8 mouse cellular contexts compared by ENCODE assay signal in the genomic region with DNA sequence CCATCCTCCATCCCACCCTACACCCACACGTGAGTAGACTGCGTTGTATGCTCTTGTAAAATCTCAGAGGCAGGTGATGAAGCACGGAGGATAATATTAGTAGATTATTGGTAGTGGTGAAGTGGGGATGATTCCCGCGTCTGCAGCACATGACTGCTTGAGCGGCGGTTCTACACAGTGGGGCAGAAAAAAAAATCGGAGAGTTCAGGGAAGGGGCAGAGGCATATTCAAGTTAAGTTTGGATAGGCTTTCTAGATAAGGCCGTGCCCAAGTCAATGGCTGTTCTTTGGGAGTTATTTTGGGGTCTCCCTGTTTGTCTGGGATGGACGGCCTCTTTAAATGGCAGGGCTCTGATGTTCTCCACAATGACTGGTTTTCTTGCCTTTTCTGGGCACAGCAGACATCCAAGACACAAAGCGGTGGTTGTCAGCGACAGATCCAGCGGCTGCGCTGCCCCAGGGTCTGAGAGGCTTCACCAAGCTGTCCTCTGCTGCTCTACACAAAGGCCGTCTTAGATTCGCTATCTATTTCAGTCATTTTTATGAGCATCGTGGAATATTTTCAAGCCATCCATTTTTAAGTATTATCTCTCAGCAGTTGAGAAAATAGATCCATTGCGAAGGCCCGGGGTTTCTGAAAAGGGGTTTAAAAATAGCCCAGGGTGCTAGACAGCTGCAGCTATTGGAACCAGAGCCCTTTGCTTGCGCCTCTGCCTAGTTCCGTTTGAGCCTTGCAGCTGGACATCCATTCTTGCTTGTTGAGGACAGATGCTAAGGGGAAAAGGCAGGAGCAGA.
DNase-seq lines count a peak whose midpoint lies in the region; ATAC-seq and TF ChIP-seq lines count a peak whose summit lies in the region.

No protein-coding gene starts in this region.

- TF ChIP-seq CTCF in lung, embryonic 14.5 days (IDR thresholded peaks at IDR 0.05; ENCODE audit: low read depth), result no peak

- no peaks in the 10 kb centered on the region for H3K9me3 ChIP-seq in lung, embryonic 14.5 days (ENCODE audit: low read depth, low read length)
- H3K9me3 ChIP-seq in forebrain, embryonic 12.5 days, result no peaks in the 10 kb centered on the region
- H3K9me3 ChIP-seq in hindbrain, embryonic 14.5 days (ENCODE audit: control insufficient read depth, low read length), result no peaks in the 10 kb centered on the region
- no peaks in the 10 kb centered on the region for H3K9me3 ChIP-seq in liver, embryonic 11.5 days (ENCODE audit: control insufficient read depth, low read length)

- H3K4me1 ChIP-seq in lung, embryonic 14.5 days (ENCODE audit: insufficient read depth), result peaks cover 14% of the 10 kb centered on the region; the same call in 1 of the 2 replicates
- H3K4me1 ChIP-seq in forebrain, embryonic 12.5 days, result peaks cover 23% of the 10 kb centered on the region
- H3K4me1 ChIP-seq in hindbrain, embryonic 14.5 days (replicated peaks; ENCODE audit: control insufficient read depth, insufficient read depth, low read length), result peaks cover 4% of the 10 kb centered on the region; the same call in 1 of the 2 replicates
- H3K4me1 ChIP-seq in liver, embryonic 11.5 days (replicated peaks; ENCODE audit: control insufficient read depth, insufficient read depth, low read length), result no peaks in the 10 kb centered on the region

- peak; percentile 54 for DNase-seq in lung, embryonic 14.5 days
- no peak for DNase-seq in lung, postnatal 25 days (ENCODE audit: low spot score)
- no peak for DNase-seq in hindbrain, embryonic 14.5 days (ENCODE audit: low spot score)
- no peak for DNase-seq in natural killer cell, adult 2 months (ENCODE audit: low spot score in 2 of 2)
- DNase-seq in adrenal gland, adult 8-10 months, result no peak
- DNase-seq in liver, embryonic 11.5 days (ENCODE audit: low spot score), result no peak

- H3K4me2 ChIP-seq in lung, embryonic 14.5 days, result no peak overlapping the region
- H3K4me2 ChIP-seq in forebrain, embryonic 12.5 days, result peak overlapping the region; percentile 13
- H3K4me2 ChIP-seq in hindbrain, embryonic 14.5 days (replicated peaks), result no peak overlapping the region
- H3K4me2 ChIP-seq in myocyte (ENCODE audit: low read depth), result peak overlapping the region; percentile 40
- no peak overlapping the region for H3K4me2 ChIP-seq in liver, embryonic 11.5 days

- H3K9ac ChIP-seq in lung, embryonic 14.5 days, result no peak overlapping the region
- H3K9ac ChIP-seq in forebrain, embryonic 12.5 days, result no peak overlapping the region
- H3K9ac ChIP-seq in hindbrain, embryonic 14.5 days, result no peak overlapping the region
- H3K9ac ChIP-seq in liver, embryonic 11.5 days (ENCODE audit: low read depth, low read length), result no peak overlapping the region

- no peak for TF ChIP-seq POLR2A in myocyte (IDR thresholded peaks at IDR 0.05; ENCODE audit: insufficient read length, low read depth)

- ATAC-seq in lung, embryonic 14.5 days (ENCODE audit: insufficient read depth), result peak; percentile 20; the same call in 1 of the 2 replicates
- ATAC-seq in forebrain, embryonic 12.5 days (ENCODE audit: low FRiP score), result peak; percentile 63
- ATAC-seq in hindbrain, embryonic 14.5 days (ENCODE audit: low FRiP score), result no peak
- ATAC-seq in liver, embryonic 11.5 days (replicated peaks; ENCODE audit: low FRiP score), result no peak

- no peak overlapping the region for H3K4me3 ChIP-seq in lung, embryonic 14.5 days (ENCODE audit: low read depth, low read length)
- H3K4me3 ChIP-seq in forebrain, embryonic 12.5 days (replicated peaks), result no peak overlapping the region
- H3K4me3 ChIP-seq in hindbrain, embryonic 14.5 days (replicated peaks; ENCODE audit: low read length), result no peak overlapping the region
- no peak overlapping the region for H3K4me3 ChIP-seq in myocyte
- no peak overlapping the region for H3K4me3 ChIP-seq in liver, embryonic 11.5 days (ENCODE audit: low read depth, low read length)

- 65% methylated on average over 21 of the region's 21 CpGs for WGBS in lung, embryonic 14.5 days
- 69% methylated on average over 21 of the region's 21 CpGs for WGBS in forebrain, embryonic 12.5 days
- 66% methylated on average over 21 of the region's 21 CpGs for WGBS in hindbrain, embryonic 14.5 days
- WGBS in liver, embryonic 11.5 days, result 82% methylated on average over 21 of the region's 21 CpGs

- H3K27me3 ChIP-seq in lung, embryonic 14.5 days (ENCODE audit: insufficient read depth, low read length), result no peaks in the 10 kb centered on the region
- 0 out of 2 replicates have a peak, but pooled peaks cover 4% of the 10 kb centered on the region for H3K27me3 ChIP-seq in forebrain, embryonic 12.5 days
- no peaks in the 10 kb centered on the region for H3K27me3 ChIP-seq in hindbrain, embryonic 14.5 days (ENCODE audit: control insufficient read depth, insufficient read depth, low read length)
- no peaks in the 10 kb centered on the region for H3K27me3 ChIP-seq in myocyte (ENCODE audit: control insufficient read depth, insufficient read depth, insufficient read length)
- H3K27me3 ChIP-seq in liver, embryonic 11.5 days (replicated peaks; ENCODE audit: control insufficient read depth, insufficient read depth, low read length), result no peaks in the 10 kb centered on the region

- peak overlapping the region; percentile 55 for H3K27ac ChIP-seq in lung, embryonic 14.5 days (ENCODE audit: low read depth)
- H3K27ac ChIP-seq in forebrain, embryonic 12.5 days, result peak overlapping the region; percentile 76
- peak overlapping the region; percentile 57; the same call in 1 of the 2 replicates for H3K27ac ChIP-seq in hindbrain, embryonic 14.5 days
- H3K27ac ChIP-seq in liver, embryonic 11.5 days (ENCODE audit: low read depth, low read length), result no peak overlapping the region

- H3K36me3 ChIP-seq in lung, embryonic 14.5 days (ENCODE audit: insufficient read depth), result no peaks in the 10 kb centered on the region
- no peaks in the 10 kb centered on the region for H3K36me3 ChIP-seq in forebrain, embryonic 12.5 days (replicated peaks)
- H3K36me3 ChIP-seq in hindbrain, embryonic 14.5 days (replicated peaks; ENCODE audit: control insufficient read depth, insufficient read depth), result no peaks in the 10 kb centered on the region
- H3K36me3 ChIP-seq in myocyte (ENCODE audit: control insufficient read depth, insufficient read depth), result no peaks in the 10 kb centered on the region
- no peaks in the 10 kb centered on the region for H3K36me3 ChIP-seq in liver, embryonic 11.5 days (ENCODE audit: control insufficient read depth, insufficient read depth, low read length)

- no peaks in the 10 kb centered on the region for H3K79me2 ChIP-seq in myocyte (ENCODE audit: control insufficient read depth, insufficient read depth)

- H3ac ChIP-seq in myocyte (ENCODE audit: control insufficient read depth, insufficient read length), result no peak overlapping the region

TF ChIP-seq in myocyte, 11 proteins besides CTCF, POLR2A, EP300 and RAD21:
- TF ChIP-seq MYOD1 (IDR thresholded peaks at IDR 0.05; ENCODE audit: control insufficient read depth in 1 of 3, insufficient read length in 2 of 3, low read depth in 2 of 3) (peak; percentile 69 to 83 (median 79)), MAX (IDR thresholded peaks at IDR 0.05; ENCODE audit: low read depth) (no peak), TCF12 (IDR thresholded peaks at IDR 0.05; ENCODE audit: insufficient read depth, poor library complexity, severe bottlenecking) (peak; percentile 70), POLR2AphosphoS2 (IDR thresholded peaks at IDR 0.05; ENCODE audit: insufficient read length, low read depth) (no peak), CEBPB (IDR thresholded peaks at IDR 0.05; ENCODE audit: insufficient read depth, poor library complexity, severe bottlenecking) (no peak), MYOG (IDR thresholded peaks at IDR 0.05; ENCODE audit: control insufficient read depth in 1 of 3, insufficient read depth in 1 of 3, insufficient read length in 2 of 3, low read depth in 2 of 3) (peak; percentile 36 to 98 (median 83)), SRF (IDR thresholded peaks at IDR 0.05; ENCODE audit: control insufficient read depth, insufficient read length, low read depth) (no peak), USF1 (IDR thresholded peaks at IDR 0.05; ENCODE audit: low read depth) (no peak)

Comparison
In these comparisons a context has a peak if more than half of its experiments do, and no peak if none do; other contexts are left out.
1. ATAC-seq: peak in lung, embryonic 14.5 days (single experiment) and forebrain, embryonic 12.5 days (single experiment); none in hindbrain, embryonic 14.5 days (single experiment) and liver, embryonic 11.5 days (single experiment).
2. H3K4me2 ChIP-seq: peak in forebrain, embryonic 12.5 days (single experiment) and myocyte (single experiment); none in lung, embryonic 14.5 days (single experiment), hindbrain, embryonic 14.5 days (single experiment) and liver, embryonic 11.5 days (single experiment).